Mouse (Mus musculus) cortical plate, adult 2 months (tissue): ENCODE results near the gene Zdhhc9.

Experiments
- CTCF ChIP-seq: fragments of 200-500 bp; IDR thresholded peaks from 2 replicates; pipeline ENCODE4 v1.5.1; 2011; ENCODE audit warnings: mild to moderate bottlenecking, control low read depth, low read length; ENCODE audit not compliant: insufficient read depth; ENCODE audit errors: extremely low read depth
- POLR2A ChIP-seq: fragments of 200-500 bp; IDR thresholded peaks from 2 replicates; pipeline ENCODE4 v1.6.1; 2011; ENCODE audit warnings: mild to moderate bottlenecking, low read length, control low read depth; ENCODE audit not compliant: insufficient read depth; ENCODE audit errors: extremely low read depth

- TF ChIP-seq CTCF (no peak), POLR2A (no peak)
These were observed 47.3 kb upstream of the Zdhhc9 start for GRCm38 (mm10) chrX:48255830-48256428.
